Mouse (Mus musculus): ENCODE data around the gene Sphk1. TPM values are rescaled to one million over a fixed set of nuclear protein-coding genes. Genes with fewer than 3 reads are reported as not detected.

Sphk1 gene
- total RNA-seq, 2 experiments from 2014 or later: 0.36 to 1.7 TPM

DNA sequence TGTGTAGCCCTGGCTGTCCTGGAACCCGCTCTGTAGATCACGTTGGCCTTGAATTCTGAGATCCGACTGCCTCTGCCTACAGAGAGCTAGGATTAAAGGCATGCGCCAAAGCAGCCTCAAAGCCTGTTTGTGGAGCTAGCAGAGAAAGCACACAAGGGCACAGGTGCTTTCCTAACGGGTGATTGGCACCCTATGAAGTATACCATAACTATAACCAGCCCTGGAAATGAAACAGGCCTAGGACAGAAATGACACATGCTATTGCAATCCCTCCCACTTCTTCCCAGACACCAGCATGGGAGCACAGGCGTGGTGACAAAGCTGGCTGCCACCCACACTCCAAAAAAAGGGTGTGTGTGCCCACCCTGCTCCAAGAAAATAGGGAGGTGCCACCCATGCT, 17.7 kb upstream of the Sphk1 start:
- intact Hi-C loops (cut with DNase I): no loop called here
- Histone ChIP-seq H3K4me3 (no peak overlapping the region), H3K27ac (no peak overlapping the region)
- DNase-seq: no peak
- TF ChIP-seq CTCF (IDR thresholded peaks at IDR 0.05): no peak

DNA sequence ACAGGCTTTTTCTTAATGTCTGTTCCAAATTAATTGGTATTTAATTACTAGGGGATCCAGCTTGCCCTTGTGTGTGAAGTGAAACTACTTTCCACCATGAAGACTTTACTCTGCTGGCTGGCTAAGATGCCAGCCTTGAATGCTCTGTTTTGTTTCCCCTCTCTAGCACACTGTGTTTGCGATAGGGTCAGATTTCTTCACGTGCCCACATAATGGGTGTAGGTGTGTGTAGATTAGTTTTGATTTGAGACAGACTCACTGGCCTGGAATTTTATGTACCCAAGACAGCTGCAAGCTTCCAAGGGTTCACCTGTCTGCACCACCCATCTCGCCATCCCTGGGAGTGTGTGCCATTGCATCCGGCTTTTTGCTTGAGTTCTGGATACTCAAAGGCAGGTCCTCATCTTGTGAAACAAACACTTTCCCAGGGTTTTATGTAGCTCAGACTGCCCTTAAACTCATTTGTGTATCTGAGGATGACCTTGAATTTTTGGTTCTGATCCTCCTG, 17.1 kb upstream of the Sphk1 start:
- Histone ChIP-seq H3K4me3 (no peak overlapping the region), H3K27ac (no peak overlapping the region)
- TF ChIP-seq CTCF (IDR thresholded peaks at IDR 0.05): no peak
- intact Hi-C loops (cut with DNase I): no loop called here
- DNase-seq: no peak

DNA sequence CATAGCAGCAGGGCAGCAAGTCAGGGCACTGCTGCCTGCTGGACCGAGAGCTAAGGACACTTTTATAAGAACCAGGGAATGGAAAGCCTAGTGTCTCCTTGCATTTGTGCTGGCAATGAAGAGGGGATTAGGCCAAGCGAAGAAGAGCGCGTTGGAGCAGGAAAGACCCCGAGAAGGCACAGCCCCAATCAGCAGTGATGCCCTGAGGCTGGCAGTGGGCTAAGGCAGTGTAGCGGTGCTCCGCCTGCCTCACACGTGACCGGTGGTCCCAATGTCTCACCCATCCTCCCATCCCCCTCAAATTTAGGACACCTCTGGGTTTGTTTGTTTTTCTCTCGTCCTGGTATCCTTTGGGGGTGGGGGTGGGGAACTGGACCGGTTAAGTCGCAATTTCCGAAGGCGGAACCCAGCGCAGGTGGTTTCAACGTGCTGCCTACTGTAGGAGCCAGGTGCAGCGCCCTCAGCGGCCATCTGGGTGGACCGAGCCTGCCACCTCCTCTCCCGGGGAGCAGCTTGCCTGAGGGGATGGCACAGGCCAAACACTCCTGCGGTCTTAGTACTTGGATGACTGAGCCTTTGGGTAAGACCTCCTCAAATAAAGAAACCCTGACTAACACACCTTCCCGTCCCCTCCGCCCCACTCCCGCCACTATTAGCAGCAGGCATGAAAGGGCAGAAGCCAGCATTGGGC, 15.2 kb upstream of the Sphk1 start:
- no peak overlapping the region for H3K27ac ChIP-seq
- no peak for DNase-seq
- intact Hi-C loops (cut with DNase I): no loop called here

DNA sequence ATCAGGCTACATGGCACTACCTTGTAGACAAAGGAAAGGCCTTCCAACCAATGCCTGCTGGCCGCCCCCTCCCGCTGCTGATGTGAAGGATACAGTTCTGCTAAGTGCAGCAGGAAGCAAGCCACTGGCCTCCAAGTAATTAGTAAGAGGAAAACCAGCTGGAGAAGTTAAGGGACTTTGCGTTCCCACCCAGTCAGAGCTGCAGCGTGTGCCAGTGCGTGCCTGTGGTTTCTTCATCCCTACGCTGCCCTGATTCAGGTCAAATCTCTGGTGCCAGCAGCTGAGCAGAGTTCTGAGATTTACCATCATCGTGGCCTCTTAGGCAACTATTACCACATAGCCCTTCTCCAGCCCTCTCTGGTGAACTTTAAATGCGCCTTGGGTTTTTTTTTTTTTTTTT, 12.2 kb upstream of the Sphk1 start:
- Histone ChIP-seq H3K4me3 (no peak overlapping the region), H3K27ac (peak overlapping the region; percentile 48)
- intact Hi-C loops (cut with DNase I): no loop called here
- no peak for TF ChIP-seq CTCF (IDR thresholded peaks at IDR 0.05)
- DNase-seq: peak; percentile 65

More for the DNA sequence above, 15.2 kb upstream of the Sphk1 start:
- no peak for TF ChIP-seq CTCF (IDR thresholded peaks at IDR 0.05)
- no peak overlapping the region for H3K4me3 ChIP-seq

DNA sequence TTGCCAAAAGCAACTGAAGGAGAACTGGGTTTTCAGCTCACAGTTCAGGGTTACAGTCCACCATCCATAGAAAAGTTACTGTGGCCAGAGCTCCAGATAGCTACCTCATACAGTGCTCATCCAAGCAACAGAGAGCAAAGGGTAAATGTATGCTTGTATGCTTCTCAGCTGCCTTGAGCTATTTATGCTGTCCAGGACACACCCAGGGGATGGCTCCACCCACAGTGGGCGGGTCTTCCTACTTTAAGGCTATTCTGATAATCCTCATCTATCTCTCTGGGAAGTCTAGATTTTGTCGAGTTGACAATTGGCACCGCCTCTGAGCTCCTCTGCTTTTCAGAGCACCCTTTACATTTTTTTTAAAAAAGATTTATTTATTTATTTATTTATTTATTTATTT, 9.6 kb upstream of the Sphk1 start:
- Histone ChIP-seq H3K27ac (no peak overlapping the region), H3K4me3 (no peak overlapping the region)
- intact Hi-C loops (cut with DNase I): no loop called here
- no peak for DNase-seq
- no peak for TF ChIP-seq CTCF (IDR thresholded peaks at IDR 0.05)

- no peak overlapping the region for H3K4me3 ChIP-seq
- intact Hi-C loops (cut with DNase I): no loop called here
- TF ChIP-seq CTCF (IDR thresholded peaks at IDR 0.05): no peak
- H3K27ac ChIP-seq: no peak overlapping the region
- DNase-seq: no peak
Observed at GRCm38 (mm10) chr11:116522046-116522445, 8.7 kb upstream of the Sphk1 start.

DNA sequence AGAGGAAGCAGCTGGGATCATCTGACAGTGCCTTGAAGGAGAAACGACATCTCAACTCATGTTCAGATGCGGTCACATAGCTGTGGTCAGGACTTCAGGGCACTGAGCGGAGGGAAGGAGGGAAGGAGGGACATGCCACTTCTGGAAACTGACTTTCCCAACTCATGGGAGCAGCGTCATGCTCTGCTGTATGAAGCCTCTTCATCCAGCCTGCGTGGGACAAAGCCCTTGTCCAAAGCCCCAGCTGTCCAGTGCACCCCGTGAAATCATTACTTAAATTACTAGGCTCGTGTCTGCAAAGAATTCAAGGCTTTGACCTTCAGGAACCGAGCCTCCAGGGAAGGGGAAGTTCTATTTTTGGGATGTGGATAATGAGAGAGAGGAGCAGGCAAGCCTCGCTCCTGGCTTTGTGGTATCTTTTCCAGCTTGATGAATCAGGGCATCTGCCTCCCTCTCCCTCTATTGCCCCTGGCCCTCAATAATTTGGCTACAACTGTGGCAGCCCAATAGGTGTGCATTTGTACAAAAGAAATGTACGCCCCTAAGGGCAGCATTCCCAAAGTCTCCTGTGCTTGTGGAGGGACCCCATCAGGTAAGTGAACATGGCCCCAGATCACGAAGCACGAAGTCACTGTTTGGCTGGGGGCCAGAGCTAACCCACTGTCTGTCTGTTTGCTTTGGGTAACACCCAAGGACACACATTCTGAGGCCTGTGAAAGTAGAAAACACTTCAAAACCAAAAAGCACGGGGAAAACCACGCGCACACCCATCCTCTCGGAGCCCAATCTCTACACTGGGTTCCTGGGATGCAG, 7.6 kb upstream of the Sphk1 start:
- peak overlapping the region; percentile 79 for H3K27ac ChIP-seq
- no peak for DNase-seq
- H3K4me3 ChIP-seq: peak overlapping the region; percentile 2
- intact Hi-C loops (cut with DNase I): no loop called here
- TF ChIP-seq CTCF (IDR thresholded peaks at IDR 0.05): no peak

- no peak for TF ChIP-seq CTCF (IDR thresholded peaks at IDR 0.05)
- peak overlapping the region; percentile 79 for H3K27ac ChIP-seq
- DNase-seq: peak; percentile 47
Observed at GRCm38 (mm10) chr11:116523699-116524189, 7.0 kb upstream of the Sphk1 start.

GRCm38 (mm10) chr11:116528636-116529320, 1.9 kb upstream of the Sphk1 start:
- no peak for TF ChIP-seq CTCF (IDR thresholded peaks at IDR 0.05)
- H3K4me3 ChIP-seq: no peak overlapping the region

More at GRCm38 (mm10) chr11:116523699-116524189, 7.0 kb upstream of the Sphk1 start:
- H3K4me3 ChIP-seq: peak overlapping the region; percentile 2; the same call in 1 of the 2 replicates
- intact Hi-C loops (cut with DNase I): no loop called here

GRCm38 (mm10) chr11:116531371-116532191, 856 bp downstream of the Sphk1 start:
- H3K27ac ChIP-seq: peak overlapping the region; percentile 35
- intact Hi-C loops (cut with DNase I): no loop called here
- H3K4me3 ChIP-seq: peak overlapping the region; percentile 81
- DNase-seq: peak; percentile 18
- TF ChIP-seq CTCF (IDR thresholded peaks at IDR 0.05): no peak

More at GRCm38 (mm10) chr11:116528636-116529320, 1.9 kb upstream of the Sphk1 start:
- DNase-seq: no peak
- H3K27ac ChIP-seq: no peak overlapping the region
- intact Hi-C loops (cut with DNase I): no loop called here

- peak overlapping the region; percentile 79 for H3K27ac ChIP-seq
Observed at GRCm38 (mm10) chr11:116532262-116532809, 1.6 kb downstream of the Sphk1 start.

More at GRCm38 (mm10) chr11:116532262-116532809, 1.6 kb downstream of the Sphk1 start:
- TF ChIP-seq CTCF (IDR thresholded peaks at IDR 0.05): no peak
- intact Hi-C loops (cut with DNase I): no loop called here
- peak overlapping the region; percentile 81 for H3K4me3 ChIP-seq
- DNase-seq: no peak
